Mouse (Mus musculus) limb, embryonic 12.5 days (tissue): Measurements from ENCODE around the gene Cux2. TPM values are rescaled to one million over a fixed set of nuclear protein-coding genes. Genes with fewer than 3 reads are reported as not detected.

Experiments used
- ATAC-seq: fragments of 200-750 bp; cut with Nextera tagmentation; 2 replicates; pipeline ENCODE4 v1.8.0; 2017; ENCODE audit warnings: low read depth, moderate TSS enrichment; ENCODE audit not compliant: insufficient number of reproducible peaks, insufficient read depth, low FRiP score, low TSS enrichment
- H3K27ac ChIP-seq: fragments of 300-500 bp; sonication (generic); 2 replicates; pipeline ENCODE4 v1.5.1; 2016; ENCODE audit warnings: mild to moderate bottlenecking, moderate library complexity
- H3K27me3 ChIP-seq: fragments of 300-500 bp; sonication (generic); 2 replicates; pipeline ENCODE4 v1.6.1; 2016; ENCODE audit warnings: mild to moderate bottlenecking, moderate library complexity
- H3K36me3 ChIP-seq: fragments of 300-500 bp; sonication (generic); 2 replicates; pipeline ENCODE4 v1.6.1; 2016; ENCODE audit warnings: mild to moderate bottlenecking, moderate library complexity
- H3K4me1 ChIP-seq: fragments of 300-500 bp; sonication (generic); replicated peaks from 2 replicates; pipeline ENCODE4 v1.6.1; 2016
- H3K4me2 ChIP-seq: fragments of 300-500 bp; sonication (generic); 2 replicates; pipeline ENCODE4 v1.6.1; 2016; ENCODE audit warnings: mild to moderate bottlenecking, moderate library complexity
- H3K4me3 ChIP-seq: fragments of 300-500 bp; sonication (generic); replicated peaks from 2 replicates; pipeline ENCODE4 v1.5.1; 2016; ENCODE audit warnings: mild to moderate bottlenecking
- H3K9ac ChIP-seq: fragments of 300-500 bp; sonication (generic); replicated peaks from 2 replicates; pipeline ENCODE4 v1.6.1; 2016; ENCODE audit warnings: mild to moderate bottlenecking, moderate library complexity
- H3K9me3 ChIP-seq: fragments of 300-500 bp; sonication (generic); 2 replicates; pipeline ENCODE4 v1.6.1; 2016; ENCODE audit warnings: mild to moderate bottlenecking, moderate library complexity
- WGBS: fragments of 180-500 bp; shearing (Covaris S2); methylation state at CpG from one replicate; pipeline ENCODE4 v1.1.7; 2016; 5-methylcytosine and 5-hydroxymethylcytosine counted together
- polyA plus RNA-seq: library from polyadenylated mRNA; unstranded; fragments of >200 nt; fragmentation: Nextera tagmentation; extraction: Ambion mirVana; gene quantifications from 2 replicates; pipeline ENCODE4 v1.2.1, GENCODE M21; 2016

Cux2 gene
- polyA plus RNA-seq, 1 experiment from 2014 or later, result 5.0 TPM

DNA sequence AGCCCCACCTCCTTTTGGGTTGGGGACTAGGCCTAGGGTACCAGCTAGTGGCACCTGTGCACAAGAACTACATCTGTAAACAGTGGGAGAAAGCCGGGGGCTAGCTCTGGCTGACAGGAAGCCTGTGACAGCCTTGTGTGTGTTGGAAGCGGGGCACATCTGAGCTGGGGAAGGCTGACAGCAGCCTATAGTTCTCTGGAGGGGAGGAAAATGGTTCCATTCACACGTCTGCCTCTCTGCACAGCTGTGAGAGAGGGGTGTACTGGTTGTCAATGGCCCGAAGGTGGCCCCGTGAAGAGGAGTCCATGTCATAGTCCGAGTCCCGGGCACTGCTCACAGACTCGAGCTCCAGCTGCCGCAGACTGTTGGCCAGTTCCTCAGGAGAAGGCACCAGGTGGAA is 232.4 kb downstream of the Cux2 start:
- no peak for ATAC-seq
- WGBS, result 88% methylated on average over 9 of the region's 9 CpGs
- H3K27me3 ChIP-seq, result no peaks in the 10 kb centered on the region
- no peak overlapping the region for H3K4me2 ChIP-seq
- H3K9ac ChIP-seq, result no peak overlapping the region
- H3K4me1 ChIP-seq, result peaks cover 4% of the 10 kb centered on the region
- H3K4me3 ChIP-seq, result no peak overlapping the region
- H3K9me3 ChIP-seq, result no peaks in the 10 kb centered on the region
- H3K36me3 ChIP-seq, result peaks cover 83% of the 10 kb centered on the region
- H3K27ac ChIP-seq, result no peak overlapping the region

DNA sequence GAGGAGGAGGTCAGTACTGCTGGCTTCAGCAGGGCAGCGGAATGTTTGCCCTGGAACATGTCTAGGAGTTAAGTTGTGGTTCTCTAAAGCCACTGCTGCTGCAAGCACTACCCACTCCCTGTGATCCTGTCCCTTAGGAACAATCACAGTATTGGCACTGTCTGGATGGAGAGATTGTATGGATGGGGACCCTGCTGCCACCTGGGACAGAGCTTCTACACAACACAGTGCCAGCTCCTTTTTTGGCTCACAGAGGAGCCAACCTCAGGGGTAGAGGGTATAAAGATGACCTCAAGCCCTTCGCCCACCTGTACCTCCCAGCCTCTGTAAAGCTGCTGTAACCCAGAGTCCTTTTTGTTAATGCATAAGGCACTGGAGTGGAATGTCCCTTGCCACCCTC is 233.3 kb downstream of the Cux2 start:
- no peak for ATAC-seq

DNA sequence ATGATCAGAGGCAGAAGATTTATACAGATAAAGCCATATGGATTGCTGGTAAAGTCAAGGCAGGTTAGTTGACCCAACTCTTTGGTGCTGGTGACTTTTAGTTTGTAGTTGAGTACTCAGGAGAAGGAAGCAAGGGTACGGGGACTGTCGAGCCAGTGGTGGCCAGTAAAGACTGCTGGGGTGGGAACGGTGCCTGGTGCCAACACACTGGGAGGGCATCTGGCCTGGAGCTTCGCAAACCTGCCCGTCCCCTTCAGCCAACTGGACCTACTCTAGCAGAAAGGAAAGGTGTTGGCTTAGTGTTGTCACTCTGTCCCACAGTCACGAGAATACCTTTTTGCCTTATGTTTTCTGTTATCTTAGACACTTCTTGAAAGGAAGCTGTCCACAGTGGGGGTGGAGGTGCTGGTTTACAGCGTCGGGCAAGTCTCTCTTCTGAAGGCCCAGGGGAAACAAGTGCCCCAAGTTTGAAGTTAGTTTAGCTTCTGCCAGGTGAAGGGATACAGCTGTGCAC is 234.0 kb downstream of the Cux2 start:
- H3K27ac ChIP-seq, result no peak overlapping the region
- H3K9me3 ChIP-seq, result no peaks in the 10 kb centered on the region
- 90% methylated on average over 8 of the region's 8 CpGs for WGBS
- no peak overlapping the region for H3K4me2 ChIP-seq
- H3K36me3 ChIP-seq, result peaks cover 96% of the 10 kb centered on the region
- H3K9ac ChIP-seq, result no peak overlapping the region
- no peak for ATAC-seq
- no peak overlapping the region for H3K4me3 ChIP-seq
- H3K4me1 ChIP-seq, result no peaks in the 10 kb centered on the region
- no peaks in the 10 kb centered on the region for H3K27me3 ChIP-seq

More for the DNA sequence above, 233.3 kb downstream of the Cux2 start:
- no peak overlapping the region for H3K9ac ChIP-seq
- no peaks in the 10 kb centered on the region for H3K27me3 ChIP-seq
- no peak overlapping the region for H3K27ac ChIP-seq
- no peak overlapping the region for H3K4me3 ChIP-seq
- peaks cover 92% of the 10 kb centered on the region for H3K36me3 ChIP-seq
- no peaks in the 10 kb centered on the region for H3K4me1 ChIP-seq
- WGBS, result 97% methylated on average over 2 of the region's 2 CpGs
- H3K4me2 ChIP-seq, result no peak overlapping the region
- no peaks in the 10 kb centered on the region for H3K9me3 ChIP-seq

DNA sequence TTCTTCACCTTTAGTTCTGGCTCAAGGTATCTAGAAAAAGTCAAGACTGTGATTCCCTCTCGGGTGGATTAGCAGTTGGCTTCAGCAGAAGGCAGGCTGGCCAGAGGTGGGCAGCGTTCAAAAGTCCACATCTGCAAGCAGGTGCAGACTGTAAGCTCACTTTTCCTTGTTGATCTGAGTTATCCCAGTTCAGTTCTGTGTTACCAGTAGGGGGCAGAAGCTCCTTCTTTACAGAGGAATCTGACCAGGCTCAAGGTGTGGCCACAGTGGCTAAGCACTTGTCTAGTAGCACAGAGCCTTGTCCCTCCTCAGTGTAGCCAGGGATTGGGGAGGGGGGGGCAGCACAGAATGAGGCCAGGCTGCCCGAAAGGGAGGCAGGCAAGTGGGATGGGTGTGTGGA is 234.8 kb downstream of the Cux2 start:
- Histone ChIP-seq H3K36me3 (peaks cover 96% of the 10 kb centered on the region), H3K27me3 (no peaks in the 10 kb centered on the region), H3K9ac (no peak overlapping the region), H3K4me3 (no peak overlapping the region), H3K4me1 (no peaks in the 10 kb centered on the region), H3K9me3 (no peaks in the 10 kb centered on the region), H3K27ac (no peak overlapping the region), H3K4me2 (no peak overlapping the region)
- WGBS, result 61% methylated on average over 3 of the region's 3 CpGs
- no peak for ATAC-seq

DNA sequence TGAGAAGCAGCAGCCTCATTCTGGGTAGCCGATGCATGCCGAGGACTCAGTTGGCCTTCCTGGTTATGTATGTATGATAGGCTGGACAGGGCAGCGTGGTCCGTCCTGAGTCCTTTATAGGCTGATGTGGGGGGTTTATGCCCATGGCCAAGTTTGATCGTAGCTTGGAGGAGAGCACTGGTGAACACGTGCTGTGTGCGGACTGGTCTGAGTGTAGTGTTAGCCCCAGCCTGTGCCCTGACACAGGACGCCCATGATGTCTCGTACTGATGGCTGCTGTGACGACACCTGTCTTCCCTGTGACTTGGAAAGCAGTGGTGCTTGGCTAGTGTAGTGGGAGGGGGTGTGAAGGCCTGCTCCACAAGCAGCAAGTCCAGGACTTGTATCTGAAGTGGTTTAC is 236.2 kb downstream of the Cux2 start:
- Histone ChIP-seq H3K36me3 (peaks cover 89% of the 10 kb centered on the region), H3K27ac (peak overlapping the region; percentile 41; the same call in 1 of the 2 replicates), H3K9me3 (no peaks in the 10 kb centered on the region), H3K4me2 (no peak overlapping the region), H3K27me3 (no peaks in the 10 kb centered on the region), H3K9ac (no peak overlapping the region), H3K4me3 (no peak overlapping the region), H3K4me1 (no peaks in the 10 kb centered on the region)
- WGBS, result 93% methylated on average over 10 of the region's 10 CpGs
- no peak for ATAC-seq

DNA sequence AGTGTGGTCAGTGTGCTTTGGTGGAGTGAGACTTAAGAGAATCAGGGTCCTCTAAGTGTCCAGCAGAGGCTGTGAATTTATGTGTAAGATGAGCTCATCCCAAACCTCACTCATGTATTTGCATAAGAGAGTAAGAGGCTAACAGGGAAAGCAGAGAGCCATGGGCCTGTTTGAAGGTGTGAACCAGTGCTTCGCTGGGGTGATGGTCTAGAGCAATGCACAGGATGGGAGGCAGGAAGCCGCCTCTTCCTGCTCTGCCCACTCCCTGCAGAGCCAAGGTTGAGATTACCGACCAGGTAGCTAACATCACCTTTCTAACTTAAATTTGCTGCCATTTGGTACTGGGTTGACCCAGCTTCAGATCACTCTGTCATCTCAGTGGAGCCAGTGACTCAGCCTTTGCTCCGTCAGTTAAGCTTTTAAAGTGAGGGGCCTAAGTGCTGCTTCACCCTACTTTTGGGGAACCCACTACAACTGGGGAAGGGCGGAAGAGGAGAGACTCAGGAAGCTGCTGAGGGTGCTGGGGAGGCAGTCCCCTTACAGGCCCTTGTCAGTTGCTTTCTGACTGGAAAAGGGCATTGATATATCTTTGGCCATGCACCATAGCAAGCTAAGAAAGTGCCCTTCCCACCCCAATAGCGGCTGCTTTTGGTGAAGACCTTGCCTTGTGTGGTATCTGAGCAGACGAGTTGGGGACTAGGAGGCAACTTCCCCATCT is 237.2 kb downstream of the Cux2 start:
- WGBS, result 84% methylated on average over 7 of the region's 7 CpGs

DNA sequence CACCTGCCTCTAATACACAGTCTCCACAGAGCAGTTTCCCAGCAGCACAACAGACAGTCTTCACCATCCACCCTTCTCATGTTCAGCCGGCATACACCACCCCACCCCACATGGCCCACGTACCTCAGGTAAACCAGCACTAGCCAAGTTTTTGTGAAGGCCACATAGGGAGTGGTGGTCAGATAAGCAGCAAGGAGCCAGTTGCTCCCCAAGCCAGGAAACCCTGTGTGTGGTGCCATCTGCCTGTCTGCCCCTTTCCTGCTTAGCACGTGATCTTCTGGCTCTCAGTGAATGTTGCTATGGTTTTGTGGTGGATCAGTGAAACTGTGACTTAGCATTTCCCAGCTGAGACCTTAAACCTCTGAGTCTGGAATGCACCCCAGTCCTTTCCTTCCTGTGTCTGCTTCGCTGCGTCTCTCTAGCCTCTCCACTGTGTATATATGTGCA is 238.4 kb downstream of the Cux2 start:
- Histone ChIP-seq H3K36me3 (peaks cover 82% of the 10 kb centered on the region), H3K4me1 (no peaks in the 10 kb centered on the region), H3K4me2 (no peak overlapping the region), H3K4me3 (no peak overlapping the region), H3K9me3 (no peaks in the 10 kb centered on the region), H3K27ac (peak overlapping the region; percentile 53; the same call in 1 of the 2 replicates), H3K27me3 (no peaks in the 10 kb centered on the region), H3K9ac (no peak overlapping the region)
- WGBS, result 92% methylated on average over 5 of the region's 5 CpGs
- ATAC-seq, result no peak

More for the DNA sequence above, 237.2 kb downstream of the Cux2 start:
- Histone ChIP-seq H3K4me1 (no peaks in the 10 kb centered on the region), H3K4me3 (no peak overlapping the region), H3K9me3 (no peaks in the 10 kb centered on the region), H3K4me2 (no peak overlapping the region), H3K27ac (peak overlapping the region; percentile 53; the same call in 1 of the 2 replicates), H3K9ac (no peak overlapping the region), H3K27me3 (no peaks in the 10 kb centered on the region), H3K36me3 (peaks cover 87% of the 10 kb centered on the region)
- ATAC-seq, result no peak

DNA sequence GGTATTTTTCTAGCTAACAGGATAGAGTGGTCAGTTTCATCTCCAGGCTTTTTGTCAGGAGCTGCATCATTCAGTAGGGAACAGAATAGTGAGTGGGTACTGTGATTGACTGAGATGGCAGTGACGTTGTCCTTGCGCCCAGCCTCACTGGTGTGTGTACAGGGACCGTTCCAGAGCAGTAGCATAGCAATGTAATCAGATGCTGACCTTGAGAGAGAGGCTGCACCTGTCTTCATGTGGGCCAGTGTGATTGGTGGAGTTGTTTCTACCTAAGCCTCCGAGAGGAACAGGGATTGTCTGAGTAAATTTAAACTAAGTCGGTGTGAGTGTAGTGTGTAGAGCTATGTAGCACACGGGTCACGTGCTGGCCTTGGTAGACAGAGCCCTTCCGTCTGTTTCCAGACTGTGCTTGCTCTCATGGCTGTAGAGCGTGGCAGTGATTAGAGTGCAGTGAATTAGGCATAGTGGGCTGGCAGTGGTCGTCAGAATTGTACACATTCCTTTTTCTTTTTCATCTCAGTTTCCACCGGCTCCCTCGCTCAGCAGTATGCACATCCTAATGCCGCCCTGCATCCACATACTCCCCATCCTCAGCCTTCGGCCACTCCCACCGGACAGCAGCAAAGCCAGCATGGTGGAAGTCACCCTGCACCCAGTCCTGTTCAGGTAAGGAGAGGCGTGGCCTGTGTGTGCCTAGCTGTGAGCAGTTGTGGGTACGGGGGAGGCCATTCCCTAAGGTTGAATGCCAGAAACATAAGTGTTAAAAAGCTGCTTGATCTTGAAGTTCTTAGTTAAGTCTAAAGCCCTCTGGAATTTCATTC is 239.4 kb downstream of the Cux2 start:
- Histone ChIP-seq H3K36me3 (peaks cover 82% of the 10 kb centered on the region), H3K27ac (no peak overlapping the region), H3K27me3 (no peaks in the 10 kb centered on the region), H3K9me3 (no peaks in the 10 kb centered on the region), H3K4me2 (no peak overlapping the region), H3K4me3 (no peak overlapping the region), H3K4me1 (no peaks in the 10 kb centered on the region), H3K9ac (no peak overlapping the region)
- WGBS, result 90% methylated on average over 17 of the region's 17 CpGs
- ATAC-seq, result no peak

DNA sequence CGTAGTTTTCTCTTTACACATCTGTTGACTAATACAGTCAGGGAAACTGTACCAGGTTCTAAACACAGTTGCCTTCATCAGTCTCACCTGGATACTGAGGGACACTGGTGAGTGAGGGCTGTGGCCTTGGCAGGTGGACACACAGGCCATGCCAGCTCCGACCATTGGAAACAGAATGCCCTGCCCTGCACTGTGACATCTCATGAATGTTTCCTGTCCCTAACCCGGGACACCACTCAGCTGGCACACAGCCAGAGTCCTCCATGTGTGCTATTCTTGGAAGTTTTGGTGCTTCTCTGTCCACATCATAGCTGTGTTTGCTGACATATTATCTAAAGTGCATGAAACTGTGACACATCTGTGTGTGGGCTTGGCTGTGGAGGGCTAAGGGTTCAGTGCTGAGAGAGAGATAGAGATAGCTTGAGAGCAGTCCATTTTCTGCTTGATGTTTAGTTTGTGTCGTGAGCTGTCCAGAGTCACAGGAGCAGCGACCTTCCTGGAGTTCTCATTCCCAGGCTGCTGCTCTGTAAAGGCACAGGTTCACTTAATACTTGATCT is 240.2 kb downstream of the Cux2 start:
- 80% methylated on average over 5 of the region's 5 CpGs for WGBS
- no peak for ATAC-seq
- Histone ChIP-seq H3K4me3 (no peak overlapping the region), H3K9me3 (no peaks in the 10 kb centered on the region), H3K27me3 (no peaks in the 10 kb centered on the region), H3K4me1 (no peaks in the 10 kb centered on the region), H3K9ac (no peak overlapping the region), H3K27ac (no peak overlapping the region), H3K4me2 (no peak overlapping the region), H3K36me3 (peaks cover 82% of the 10 kb centered on the region)

DNA sequence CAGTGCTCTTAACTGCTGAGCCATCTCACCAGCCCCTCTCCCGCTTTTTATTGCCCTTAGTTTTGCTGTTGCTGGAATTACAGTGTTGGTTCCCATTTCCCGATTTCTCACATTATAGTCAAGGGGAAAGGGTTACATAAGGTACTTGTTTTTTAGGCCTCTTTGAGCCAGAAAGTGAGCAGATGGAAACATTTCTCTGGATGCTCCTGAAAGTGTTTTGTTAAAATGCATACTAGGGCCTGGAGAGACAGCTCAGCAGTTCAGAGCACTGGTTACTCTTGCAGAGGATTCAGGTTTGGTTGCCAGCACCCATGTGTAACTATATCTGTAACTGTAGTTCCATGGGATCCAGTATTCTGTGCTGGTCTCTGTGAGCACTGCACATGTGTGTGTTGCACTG is 241.7 kb downstream of the Cux2 start:
- H3K9me3 ChIP-seq, result no peaks in the 10 kb centered on the region
- no peak overlapping the region for H3K9ac ChIP-seq
- H3K4me3 ChIP-seq, result no peak overlapping the region
- peaks cover 85% of the 10 kb centered on the region for H3K36me3 ChIP-seq
- no peak for ATAC-seq
- no peak overlapping the region for H3K27ac ChIP-seq
- no peak overlapping the region for H3K4me2 ChIP-seq
- H3K4me1 ChIP-seq, result no peaks in the 10 kb centered on the region
- no peaks in the 10 kb centered on the region for H3K27me3 ChIP-seq
- WGBS, result 80% methylated on average over 2 of the region's 2 CpGs

DNA sequence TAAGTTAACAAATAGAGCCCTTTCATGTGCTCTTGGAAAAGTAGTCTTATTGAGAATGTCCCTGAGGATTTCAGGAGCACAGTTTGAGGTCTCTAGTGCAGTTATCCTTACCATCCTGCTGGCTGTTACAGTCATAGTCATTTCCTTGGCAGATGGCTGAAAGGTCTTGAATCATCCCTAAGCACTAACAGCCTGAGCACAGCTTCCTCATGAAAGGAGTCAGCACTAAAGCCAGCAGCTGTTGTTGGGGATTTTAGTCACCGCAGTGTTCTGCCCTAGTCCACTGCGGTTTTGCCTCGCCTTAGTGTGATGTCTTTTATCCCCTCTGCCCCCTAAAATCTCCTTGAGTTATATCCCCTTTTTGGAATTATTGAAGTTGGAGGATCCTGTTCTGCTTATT is 242.7 kb downstream of the Cux2 start:
- WGBS, result 89% methylated on average over 3 of the region's 3 CpGs
- peak overlapping the region; percentile 7; the same call in 1 of the 2 replicates for H3K27ac ChIP-seq
- no peaks in the 10 kb centered on the region for H3K27me3 ChIP-seq
- ATAC-seq, result no peak
- no peak overlapping the region for H3K4me2 ChIP-seq
- H3K36me3 ChIP-seq, result peaks cover 85% of the 10 kb centered on the region
- no peak overlapping the region for H3K4me3 ChIP-seq
- no peaks in the 10 kb centered on the region for H3K9me3 ChIP-seq
- H3K4me1 ChIP-seq, result no peaks in the 10 kb centered on the region
- H3K9ac ChIP-seq, result no peak overlapping the region
